Mouse (Mus musculus) kidney, embryonic 16.5 days (tissue): ENCODE measurements around the gene Skap2. TPM values are rescaled to one million over a fixed set of nuclear protein-coding genes. Genes with fewer than 3 reads are reported as not detected.
A peak's percentile ranks its signal among the peaks of the same experiment; 100 is the strongest.

Source experiments
- ATAC-seq: fragments of 200-750 bp; cut with Nextera tagmentation; 2 replicates; pipeline ENCODE4 v1.8.0; 2017; ENCODE audit warnings: moderate TSS enrichment; ENCODE audit not compliant: low FRiP score, low TSS enrichment
- H3K27ac ChIP-seq: fragments of 300-500 bp; sonication (generic); 2 replicates; pipeline ENCODE4 v1.5.1; 2014; ENCODE audit warnings: low read length
- H3K27me3 ChIP-seq: fragments of 300-500 bp; sonication (generic); 2 replicates; pipeline ENCODE4 v1.6.1; 2014; ENCODE audit warnings: low read length, control low read depth, mixed read lengths; ENCODE audit not compliant: insufficient read depth
- H3K36me3 ChIP-seq: fragments of 300-500 bp; sonication (generic); 2 replicates; pipeline ENCODE4 v1.6.1; 2014; ENCODE audit warnings: low read length, control low read depth, mixed read lengths; ENCODE audit not compliant: insufficient read depth
- H3K4me1 ChIP-seq: fragments of 300-500 bp; sonication (generic); 2 replicates; pipeline ENCODE4 v1.6.1; 2014; ENCODE audit warnings: low read length, control low read depth, mixed read lengths; ENCODE audit not compliant: insufficient read depth
- H3K4me2 ChIP-seq: fragments of 300-500 bp; sonication (generic); replicated peaks from 2 replicates; pipeline ENCODE4 v1.6.1; 2014; ENCODE audit warnings: low read depth, low read length
- H3K4me3 ChIP-seq: fragments of 300-500 bp; sonication (generic); 2 replicates; pipeline ENCODE4 v1.5.1; 2014; ENCODE audit warnings: mild to moderate bottlenecking, low read length
- H3K9ac ChIP-seq: fragments of 300-500 bp; sonication (generic); replicated peaks from 2 replicates; pipeline ENCODE4 v1.6.1; 2014; ENCODE audit warnings: low read length
- H3K9me3 ChIP-seq: fragments of 300-500 bp; sonication (generic); 2 replicates; pipeline ENCODE4 v1.6.1; 2016; ENCODE audit warnings: low read length, control low read depth
- WGBS: fragments of 180-500 bp; shearing (Covaris S2); extraction: QIAGEN DNeasy Blood & Tissue Kit; methylation state at CpG from one replicate; pipeline ENCODE4 v1.1.7; 2014; 5-methylcytosine and 5-hydroxymethylcytosine counted together
- polyA plus RNA-seq: library from polyadenylated mRNA; unstranded; fragments of >200 nt; fragmentation: Nextera tagmentation; extraction: Ambion mirVana; gene quantifications from 2 replicates; pipeline ENCODE4 v1.2.1, GENCODE M21; 2015

The Skap2 gene
- polyA plus RNA-seq, 1 experiment from 2014 or later: 36.8 TPM

DNA sequence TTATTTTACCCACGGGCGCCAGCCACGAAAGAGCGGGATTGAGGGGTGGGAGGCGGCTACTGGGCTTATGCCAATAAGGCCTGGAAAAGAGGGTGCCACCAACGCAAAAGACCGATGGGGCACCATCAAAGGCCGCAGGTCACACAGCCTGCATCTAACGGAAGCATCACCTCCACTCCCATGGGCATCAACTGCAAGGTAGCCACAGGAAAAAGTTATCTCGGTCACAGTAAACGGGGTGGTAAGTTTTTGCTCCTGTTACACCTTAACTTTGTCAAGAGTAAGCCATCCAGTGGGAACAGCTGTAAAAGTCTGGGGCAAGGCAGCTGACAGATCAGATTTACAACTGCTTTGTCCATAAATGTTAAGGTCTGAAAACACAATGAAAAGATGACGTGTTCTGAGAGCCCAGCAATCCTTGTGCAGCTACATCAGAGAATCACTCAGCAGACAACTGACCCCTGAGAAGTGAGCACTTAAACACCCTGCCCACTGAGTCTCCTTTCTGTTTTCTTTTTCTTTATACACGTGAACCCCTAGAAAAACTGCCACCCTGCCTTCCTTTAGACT, 5.6 kb downstream of the Skap2 start:
- Histone ChIP-seq H3K4me3 (peak overlapping the region; percentile 37), H3K27me3 (peaks cover 34% of the 10 kb centered on the region), H3K36me3 (no peaks in the 10 kb centered on the region), H3K9ac (peak overlapping the region; percentile 62), H3K27ac (peak overlapping the region; percentile 56), H3K4me1 (peaks cover 22% of the 10 kb centered on the region), H3K9me3 (no peaks in the 10 kb centered on the region), H3K4me2 (peak overlapping the region; percentile 59)
- ATAC-seq: 0 out of 2 replicates have a peak, but pooled peaks have one; percentile 15
- 10% methylated on average over 13 of the region's 13 CpGs for WGBS

DNA sequence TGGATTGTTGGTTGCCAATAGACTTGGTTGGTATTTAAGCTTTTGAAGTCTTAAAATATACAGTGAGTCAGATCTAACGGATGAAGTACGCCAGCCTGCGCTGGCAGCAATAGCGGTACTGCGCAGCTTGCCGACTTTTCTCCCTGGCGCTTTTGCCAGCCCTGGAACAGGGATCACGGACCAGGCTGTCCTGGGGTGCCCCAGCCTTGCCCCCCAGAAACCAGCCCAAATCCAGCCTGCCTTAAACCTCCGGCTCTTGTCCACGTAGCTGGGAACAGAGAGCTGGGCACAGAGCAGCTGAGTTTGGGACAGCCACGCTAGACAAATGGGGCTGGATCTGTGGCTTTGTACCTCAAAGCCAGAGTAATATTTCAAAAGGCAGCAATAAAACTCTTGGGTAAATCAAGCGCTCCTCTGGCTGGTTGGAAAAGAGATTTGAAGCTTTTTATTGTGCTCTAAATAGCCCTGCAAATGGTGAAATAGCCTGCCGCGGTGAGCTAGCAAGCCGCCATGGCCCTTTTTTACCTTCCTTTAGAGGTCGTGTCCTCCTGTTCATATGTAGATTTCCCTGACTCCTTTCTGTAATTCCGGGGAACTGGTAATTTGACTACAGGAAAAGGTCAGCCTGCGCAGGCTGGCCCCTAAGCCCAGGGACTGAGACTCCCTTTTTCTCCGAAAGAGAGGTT, 6.2 kb downstream of the Skap2 start:
- no peaks in the 10 kb centered on the region for H3K9me3 ChIP-seq
- H3K27me3 ChIP-seq: peaks cover 34% of the 10 kb centered on the region
- H3K4me3 ChIP-seq: peak overlapping the region; percentile 37
- no peaks in the 10 kb centered on the region for H3K36me3 ChIP-seq
- WGBS: 8% methylated on average over 19 of the region's 19 CpGs
- peak overlapping the region; percentile 59 for H3K4me2 ChIP-seq
- H3K27ac ChIP-seq: peak overlapping the region; percentile 56
- H3K9ac ChIP-seq: peak overlapping the region; percentile 62
- peaks cover 19% of the 10 kb centered on the region for H3K4me1 ChIP-seq
- ATAC-seq: no peak

DNA sequence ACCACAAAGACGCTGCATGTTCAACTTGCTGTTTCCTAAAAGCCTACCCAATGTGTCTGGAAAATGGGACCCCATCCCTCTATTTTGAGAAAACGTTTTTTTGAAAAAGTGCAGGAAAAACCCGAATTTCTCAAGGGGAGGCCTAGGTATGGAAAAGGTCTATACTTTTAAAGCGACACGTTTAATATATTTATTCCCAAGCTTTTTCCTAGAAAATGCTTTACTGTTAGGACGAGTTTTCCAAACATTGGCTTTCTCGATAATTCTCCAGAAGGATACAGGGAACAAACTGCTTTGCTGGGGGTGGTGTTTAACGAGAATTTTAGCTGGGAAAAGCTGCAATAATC, 6.8 kb downstream of the Skap2 start:
- Histone ChIP-seq H3K27ac (no peak overlapping the region; the same call in 1 of the 2 replicates), H3K27me3 (peaks cover 34% of the 10 kb centered on the region), H3K4me2 (peak overlapping the region; percentile 59), H3K4me1 (peaks cover 19% of the 10 kb centered on the region), H3K9me3 (no peaks in the 10 kb centered on the region), H3K9ac (peak overlapping the region; percentile 62; the same call in 1 of the 2 replicates), H3K36me3 (no peaks in the 10 kb centered on the region), H3K4me3 (peak overlapping the region; percentile 37)
- 24% methylated on average over 8 of the region's 8 CpGs for WGBS
- no peak for ATAC-seq

DNA sequence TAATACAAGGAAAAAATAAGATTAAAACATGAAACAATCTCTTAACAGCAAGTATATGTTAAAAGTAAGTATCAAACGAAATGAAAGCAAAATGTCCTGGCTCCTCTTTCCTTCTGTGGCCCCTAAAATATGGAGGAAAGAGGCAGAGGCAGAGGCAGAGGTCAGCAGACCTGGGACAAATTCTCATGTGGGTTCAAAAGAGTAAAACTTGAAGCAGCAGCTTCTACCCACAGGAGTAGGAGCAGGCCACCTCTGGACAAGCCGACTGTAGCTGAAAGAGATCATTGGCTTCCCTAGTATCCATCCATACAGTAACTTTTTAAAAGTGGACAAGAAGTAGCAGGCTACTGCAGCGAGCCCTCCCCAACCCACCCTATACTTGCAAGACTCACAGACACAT, 7.4 kb downstream of the Skap2 start:
- Histone ChIP-seq H3K27ac (no peak overlapping the region), H3K9ac (no peak overlapping the region; the same call in 1 of the 2 replicates), H3K36me3 (no peaks in the 10 kb centered on the region), H3K9me3 (no peaks in the 10 kb centered on the region), H3K27me3 (peaks cover 34% of the 10 kb centered on the region), H3K4me2 (peak overlapping the region; percentile 45; the same call in 1 of the 2 replicates), H3K4me1 (peaks cover 19% of the 10 kb centered on the region), H3K4me3 (no peak overlapping the region)
- no peak for ATAC-seq
- WGBS: 50% methylated on average over 3 of the region's 3 CpGs

DNA sequence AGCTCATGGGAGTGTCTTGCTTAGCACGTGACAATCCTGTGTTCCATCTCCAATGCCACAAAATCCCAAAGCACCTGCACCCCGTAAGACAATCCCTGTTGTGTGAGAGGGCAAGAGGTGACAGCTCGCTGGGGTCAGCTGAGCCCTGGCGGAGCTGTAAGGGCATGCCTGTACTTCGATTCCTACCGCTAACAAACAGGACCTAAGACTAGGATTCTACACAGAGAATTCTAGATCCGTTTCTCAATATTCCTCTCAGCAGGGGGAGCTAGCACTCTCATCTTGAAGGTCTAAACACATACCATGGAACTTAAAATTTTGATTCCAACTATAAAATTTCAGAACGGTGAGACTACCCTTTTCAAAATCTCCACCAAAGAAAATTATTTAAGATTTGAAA, 9.7 kb downstream of the Skap2 start:
- peak; percentile 49; the same call in 1 of the 2 replicates for ATAC-seq
- peak overlapping the region; percentile 35 for H3K4me2 ChIP-seq
- peaks cover 22% of the 10 kb centered on the region for H3K4me1 ChIP-seq
- WGBS: 16% methylated on average over 8 of the region's 8 CpGs
- H3K4me3 ChIP-seq: no peak overlapping the region
- no peaks in the 10 kb centered on the region for H3K36me3 ChIP-seq
- H3K9me3 ChIP-seq: no peaks in the 10 kb centered on the region
- no peak overlapping the region for H3K27ac ChIP-seq
- peaks cover 28% of the 10 kb centered on the region for H3K27me3 ChIP-seq
- no peak overlapping the region for H3K9ac ChIP-seq

DNA sequence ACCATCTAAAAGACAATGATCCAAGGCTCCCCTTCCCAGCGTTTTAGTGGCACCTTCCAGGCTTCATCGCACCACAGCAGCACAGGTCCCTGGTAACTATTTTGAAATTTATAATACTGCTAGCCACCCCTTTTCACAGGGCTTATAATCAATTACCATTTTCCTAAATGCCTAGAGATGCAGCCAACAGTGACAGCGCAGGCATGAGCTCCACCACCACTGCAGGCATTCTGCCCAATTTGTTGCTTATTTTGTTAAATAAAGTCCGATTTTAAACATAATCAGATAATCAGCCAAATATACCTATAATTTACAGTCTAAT, 13.2 kb downstream of the Skap2 start:
- Histone ChIP-seq H3K27ac (no peak overlapping the region), H3K4me2 (no peak overlapping the region)

DNA sequence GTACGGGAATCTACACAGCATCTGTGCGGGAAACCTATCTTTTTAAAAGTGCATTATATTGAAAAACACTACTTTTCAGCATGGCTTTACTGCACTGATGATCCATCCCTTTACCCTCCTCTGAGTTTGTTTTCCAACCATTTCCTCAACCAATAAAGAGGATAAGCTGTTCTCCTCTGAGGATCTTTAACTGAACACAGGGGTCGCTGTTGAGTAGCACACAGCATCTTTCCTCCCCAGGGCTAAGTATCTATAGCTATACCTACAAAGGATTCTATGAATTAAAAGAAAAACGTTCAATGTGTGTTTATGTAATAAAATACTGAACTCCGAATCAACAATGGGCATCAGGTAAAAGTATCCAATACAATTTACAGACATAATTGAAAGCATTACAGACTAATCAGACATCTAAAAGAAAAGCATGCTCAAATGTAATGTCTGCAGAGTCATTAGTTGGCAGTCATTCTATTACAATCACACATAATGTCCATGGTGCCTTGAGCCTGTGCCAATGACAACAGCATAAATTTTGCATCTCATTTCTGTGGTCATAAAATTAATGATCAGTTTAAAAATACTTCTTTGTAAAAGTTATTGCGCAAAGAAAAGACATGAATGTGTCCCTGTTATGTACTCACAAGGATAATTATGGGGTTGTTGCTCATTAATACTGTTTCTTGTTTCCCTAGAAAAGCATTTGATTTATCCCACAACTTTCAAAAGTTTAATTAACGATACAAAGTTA, 13.8 kb downstream of the Skap2 start:
- ATAC-seq: no peak; the same call in 1 of the 2 replicates
- Histone ChIP-seq H3K36me3 (no peaks in the 10 kb centered on the region), H3K4me1 (0 out of 2 replicates have a peak, but pooled peaks cover 7% of the 10 kb centered on the region), H3K27me3 (0 out of 2 replicates have a peak, but pooled peaks cover 6% of the 10 kb centered on the region), H3K9me3 (no peaks in the 10 kb centered on the region), H3K9ac (no peak overlapping the region), H3K4me3 (no peak overlapping the region), H3K27ac (no peak overlapping the region), H3K4me2 (no peak overlapping the region)
- WGBS: 40% methylated on average over 7 of the region's 7 CpGs

More for the DNA sequence above, 13.2 kb downstream of the Skap2 start:
- H3K36me3 ChIP-seq: no peaks in the 10 kb centered on the region
- H3K4me3 ChIP-seq: no peak overlapping the region
- H3K4me1 ChIP-seq: 0 out of 2 replicates have a peak, but pooled peaks cover 7% of the 10 kb centered on the region
- WGBS: 48% methylated on average over 4 of the region's 4 CpGs
- ATAC-seq: no peak
- H3K9me3 ChIP-seq: no peaks in the 10 kb centered on the region
- peaks cover 7% of the 10 kb centered on the region; the same call in 1 of the 2 replicates for H3K27me3 ChIP-seq
- no peak overlapping the region for H3K9ac ChIP-seq

DNA sequence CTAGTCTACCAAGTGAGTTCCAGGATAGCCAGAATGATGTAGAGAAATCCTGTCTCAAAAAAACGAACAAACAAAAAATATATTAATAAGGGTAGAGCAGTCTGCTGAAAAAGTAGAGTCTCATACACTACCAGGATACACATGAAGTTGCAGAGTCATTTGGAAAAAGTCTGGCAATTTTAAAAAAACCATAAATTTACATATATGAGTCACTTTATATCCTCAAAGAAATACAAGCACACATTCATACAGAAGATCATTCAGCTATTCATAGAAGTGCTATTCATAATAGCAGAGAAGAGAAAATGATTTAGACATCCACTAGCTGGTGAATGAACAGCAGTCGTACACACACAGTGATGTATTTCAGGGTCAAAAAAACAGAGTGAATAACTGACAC, 24.4 kb downstream of the Skap2 start:
- Histone ChIP-seq H3K27ac (no peak overlapping the region), H3K9me3 (no peaks in the 10 kb centered on the region), H3K4me3 (no peak overlapping the region), H3K9ac (no peak overlapping the region), H3K4me2 (no peak overlapping the region), H3K27me3 (no peaks in the 10 kb centered on the region), H3K36me3 (no peaks in the 10 kb centered on the region), H3K4me1 (no peaks in the 10 kb centered on the region)
- ATAC-seq: no peak
- WGBS: 71% methylated on average over 2 of the region's 2 CpGs

DNA sequence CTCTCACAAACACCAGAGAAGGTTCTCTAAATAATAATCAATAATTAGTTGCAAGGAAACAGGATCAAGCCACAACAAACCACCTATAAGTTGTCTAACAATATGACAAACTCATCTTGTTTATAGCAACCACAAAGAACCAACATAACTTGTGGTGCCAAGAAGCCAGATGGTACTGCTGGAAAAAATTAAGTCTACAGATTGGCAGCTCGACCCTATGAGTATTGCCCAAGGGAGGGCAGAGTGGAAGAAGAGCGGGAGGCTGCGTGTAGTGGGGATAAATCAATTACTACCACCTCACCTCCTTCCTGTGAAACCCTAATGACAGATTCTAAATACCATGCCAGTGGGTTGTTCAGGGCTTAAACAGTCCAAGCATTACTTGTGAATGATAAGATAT, 34.7 kb downstream of the Skap2 start:
- WGBS: 85% methylated on average over 3 of the region's 3 CpGs
- Histone ChIP-seq H3K4me1 (no peaks in the 10 kb centered on the region), H3K27me3 (no peaks in the 10 kb centered on the region), H3K36me3 (no peaks in the 10 kb centered on the region), H3K27ac (no peak overlapping the region), H3K4me3 (no peak overlapping the region), H3K9ac (no peak overlapping the region), H3K4me2 (no peak overlapping the region), H3K9me3 (no peaks in the 10 kb centered on the region)
- ATAC-seq: no peak

DNA sequence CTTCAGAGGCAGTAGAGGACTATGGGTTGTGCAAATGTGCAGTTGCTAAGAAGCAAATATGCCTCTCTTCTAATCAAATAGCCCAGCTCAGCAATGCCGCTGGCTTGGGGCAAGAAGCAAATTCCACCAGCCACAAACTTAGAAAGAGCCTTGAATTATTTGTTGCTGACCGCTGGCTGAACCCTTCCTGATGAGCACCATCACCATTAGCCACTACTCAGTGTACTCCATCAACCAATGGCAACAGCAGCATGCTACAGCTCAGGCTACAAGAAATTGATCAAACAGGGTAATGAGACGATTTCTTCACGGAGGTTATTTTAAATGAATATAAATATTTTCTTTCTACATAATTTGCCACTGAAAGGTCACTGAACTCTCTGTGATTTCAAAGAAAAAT, 36.6 kb downstream of the Skap2 start:
- WGBS: 60% methylated on average over 4 of the region's 4 CpGs
- no peak for ATAC-seq
- no peak overlapping the region for H3K27ac ChIP-seq

More for the DNA sequence above, 36.6 kb downstream of the Skap2 start:
- H3K9ac ChIP-seq: no peak overlapping the region
- no peak overlapping the region for H3K4me2 ChIP-seq
- H3K4me1 ChIP-seq: no peaks in the 10 kb centered on the region
- H3K9me3 ChIP-seq: no peaks in the 10 kb centered on the region
- no peaks in the 10 kb centered on the region for H3K36me3 ChIP-seq
- H3K4me3 ChIP-seq: no peak overlapping the region
- no peaks in the 10 kb centered on the region for H3K27me3 ChIP-seq
